Mouse (Mus musculus) embryonic fibroblast, embryonic 13.5 days (primary cell): ENCODE results near the gene Ppp1r2.

ENCODE experiments used
- CTCF ChIP-seq: IDR thresholded peaks from 2 replicates; pipeline ENCODE4 v1.5.1; 2011; ENCODE audit warnings: mild to moderate bottlenecking, control low read depth, low read length, moderate library complexity, borderline replicate concordance; ENCODE audit not compliant: insufficient read depth
- POLR2A ChIP-seq: IDR thresholded peaks from 2 replicates; pipeline ENCODE4 v1.6.1; 2011; ENCODE audit warnings: low read depth, mild to moderate bottlenecking, control low read depth, low read length, moderate library complexity

DNA sequence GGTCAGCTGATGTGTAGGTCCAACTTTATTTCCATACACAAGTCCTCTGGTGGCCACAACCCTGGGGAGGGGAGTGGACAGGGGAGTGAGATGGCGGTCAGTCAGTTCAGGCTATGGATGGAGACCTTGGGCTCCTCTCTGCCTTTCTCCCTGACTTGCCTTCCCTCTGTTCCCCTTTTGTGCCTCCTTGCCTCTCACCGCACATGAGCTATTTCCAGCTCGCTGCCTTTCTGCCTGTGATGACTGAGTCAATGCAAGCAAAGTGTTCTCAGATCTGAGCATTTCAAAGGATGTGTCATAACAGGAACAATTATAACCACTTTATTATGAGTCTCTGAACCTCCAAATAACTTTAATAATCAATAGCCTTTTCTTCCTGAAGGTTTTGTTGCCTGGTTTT, 37.2 kb upstream of the Ppp1r2 start:
- no peak for TF ChIP-seq CTCF
- TF ChIP-seq POLR2A: no peak
